Mouse (Mus musculus): ENCODE data around the gene Grip2. TPM values are rescaled to one million over a fixed set of nuclear protein-coding genes. Genes with fewer than 3 reads are reported as not detected.

The Grip2 gene
- polyA plus RNA-seq, 1 experiment from 2014 or later, result 1.9 TPM

DNA sequence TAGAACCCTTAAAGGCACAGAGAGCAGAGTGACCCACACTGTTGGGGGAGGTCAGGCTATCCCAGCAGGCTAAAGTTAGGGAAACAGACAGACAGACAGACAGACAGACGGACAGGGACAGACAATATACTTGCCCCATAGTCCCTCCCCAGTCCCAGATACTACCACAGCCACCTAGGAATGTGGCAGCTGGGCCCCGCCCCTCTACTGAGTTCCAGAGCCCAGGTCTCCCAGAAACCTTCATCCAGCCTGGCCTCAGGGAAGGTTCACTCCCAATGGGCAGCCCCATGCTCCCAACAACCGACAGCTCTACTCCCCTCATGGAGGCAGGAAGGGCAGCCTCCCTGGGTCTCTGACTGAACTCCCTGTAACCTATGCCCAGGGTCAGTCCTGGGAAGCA lies 31.4 kb downstream of the Grip2 start:
- no peak overlapping the region for H3K27ac ChIP-seq (replicated peaks)
- 51% methylated on average over 3 of the region's 3 CpGs for WGBS
- H3K9ac ChIP-seq, result no peak overlapping the region

GRCm38 (mm10) chr6:91788311-91788798 lies 38.7 kb downstream of the Grip2 start:
- WGBS, result 68% methylated on average over 9 of the region's 9 CpGs
- ATAC-seq (ENCODE audit: insufficient number of reproducible peaks, low FRiP score, low TSS enrichment, low read depth), result no peak
- H3K4me3 ChIP-seq (replicated peaks), result no peak overlapping the region

More for the DNA sequence above, 31.4 kb downstream of the Grip2 start:
- ATAC-seq (ENCODE audit: insufficient number of reproducible peaks, low FRiP score, low TSS enrichment, low read depth), result no peak
- H3K4me1 ChIP-seq, result no peaks in the 10 kb centered on the region
- H3K27me3 ChIP-seq, result no peaks in the 10 kb centered on the region
- H3K36me3 ChIP-seq, result no peaks in the 10 kb centered on the region
- H3K4me2 ChIP-seq (replicated peaks), result no peak overlapping the region
- no peaks in the 10 kb centered on the region for H3K9me3 ChIP-seq (replicated peaks)
- no peak overlapping the region for H3K4me3 ChIP-seq (replicated peaks)

DNA sequence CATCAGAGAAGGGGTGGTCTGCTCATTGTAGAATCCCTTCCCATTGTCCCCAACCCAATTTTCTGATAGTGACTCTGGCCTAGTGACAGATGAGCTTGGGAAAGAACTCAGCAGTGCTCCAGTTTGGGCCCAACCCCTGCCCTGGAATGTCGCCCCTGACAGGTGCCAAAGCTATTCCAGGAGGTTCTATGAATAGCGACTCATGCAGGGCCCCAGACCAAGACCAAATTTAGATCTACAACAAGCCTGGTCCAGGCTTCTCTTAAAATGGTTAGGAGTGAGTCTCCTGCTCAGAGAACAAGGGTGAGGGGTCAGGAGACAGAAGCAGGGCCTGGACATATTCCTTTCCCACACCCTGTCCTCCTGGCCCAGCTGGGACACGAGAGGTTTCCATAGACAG lies 42.0 kb downstream of the Grip2 start:
- Histone ChIP-seq H3K27me3 (no peaks in the 10 kb centered on the region), H3K4me1 (no peaks in the 10 kb centered on the region), H3K27ac (replicated peaks) (no peak overlapping the region), H3K9me3 (replicated peaks) (no peaks in the 10 kb centered on the region), H3K36me3 (no peaks in the 10 kb centered on the region), H3K9ac (no peak overlapping the region), H3K4me3 (replicated peaks) (no peak overlapping the region), H3K4me2 (replicated peaks) (no peak overlapping the region)
- peak; percentile 15; the same call in 1 of the 2 replicates for ATAC-seq (ENCODE audit: insufficient number of reproducible peaks, low FRiP score, low TSS enrichment, low read depth)
- WGBS, result 72% methylated on average over 3 of the region's 3 CpGs

More at GRCm38 (mm10) chr6:91788311-91788798, 38.7 kb downstream of the Grip2 start:
- no peak overlapping the region for H3K9ac ChIP-seq
- no peak overlapping the region for H3K27ac ChIP-seq (replicated peaks)
- H3K4me1 ChIP-seq, result no peaks in the 10 kb centered on the region
- H3K9me3 ChIP-seq (replicated peaks), result no peaks in the 10 kb centered on the region
- H3K27me3 ChIP-seq, result no peaks in the 10 kb centered on the region
- H3K4me2 ChIP-seq (replicated peaks), result no peak overlapping the region
- no peaks in the 10 kb centered on the region for H3K36me3 ChIP-seq

GRCm38 (mm10) chr6:91779206-91779605 lies 47.8 kb downstream of the Grip2 start:
- H3K36me3 ChIP-seq, result no peaks in the 10 kb centered on the region
- H3K4me1 ChIP-seq, result peaks cover 5% of the 10 kb centered on the region; the same call in 1 of the 2 replicates
- ATAC-seq (ENCODE audit: insufficient number of reproducible peaks, low FRiP score, low TSS enrichment, low read depth), result no peak
- H3K27me3 ChIP-seq, result no peaks in the 10 kb centered on the region
- no peak overlapping the region for H3K4me3 ChIP-seq (replicated peaks)
- H3K9ac ChIP-seq, result no peak overlapping the region
- H3K9me3 ChIP-seq (replicated peaks), result no peaks in the 10 kb centered on the region
- 58% methylated on average over 8 of the region's 9 CpGs for WGBS
- H3K27ac ChIP-seq (replicated peaks), result no peak overlapping the region
- no peak overlapping the region for H3K4me2 ChIP-seq (replicated peaks)

DNA sequence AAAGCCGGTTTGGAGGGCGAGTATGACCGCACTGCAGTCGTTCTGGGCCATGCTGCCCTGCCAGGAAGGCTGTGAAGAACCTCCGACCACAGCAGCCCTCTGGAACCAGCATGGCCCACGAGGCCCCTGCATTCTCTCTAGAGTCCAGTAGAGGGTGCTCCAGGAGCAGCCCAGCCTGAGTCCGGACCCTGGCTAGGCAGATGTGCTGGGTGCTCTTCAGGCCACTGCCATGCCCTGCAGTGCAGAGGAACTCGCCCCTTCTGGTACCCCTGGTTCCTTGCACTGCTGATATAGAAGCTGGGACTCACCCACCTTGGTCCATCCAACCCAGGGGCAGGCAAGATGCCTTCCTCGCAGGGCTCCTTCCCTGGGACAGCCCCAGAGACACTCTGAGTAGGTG lies 50.5 kb downstream of the Grip2 start:
- Histone ChIP-seq H3K27me3 (no peaks in the 10 kb centered on the region), H3K9ac (no peak overlapping the region), H3K36me3 (no peaks in the 10 kb centered on the region), H3K4me2 (replicated peaks) (no peak overlapping the region), H3K4me1 (peaks cover 5% of the 10 kb centered on the region; the same call in 1 of the 2 replicates), H3K9me3 (replicated peaks) (no peaks in the 10 kb centered on the region), H3K4me3 (replicated peaks) (no peak overlapping the region), H3K27ac (replicated peaks) (no peak overlapping the region)
- 11% methylated on average over 9 of the region's 9 CpGs for WGBS
- ATAC-seq (ENCODE audit: insufficient number of reproducible peaks, low FRiP score, low TSS enrichment, low read depth), result 0 out of 2 replicates have a peak, but pooled peaks have one; percentile 59

DNA sequence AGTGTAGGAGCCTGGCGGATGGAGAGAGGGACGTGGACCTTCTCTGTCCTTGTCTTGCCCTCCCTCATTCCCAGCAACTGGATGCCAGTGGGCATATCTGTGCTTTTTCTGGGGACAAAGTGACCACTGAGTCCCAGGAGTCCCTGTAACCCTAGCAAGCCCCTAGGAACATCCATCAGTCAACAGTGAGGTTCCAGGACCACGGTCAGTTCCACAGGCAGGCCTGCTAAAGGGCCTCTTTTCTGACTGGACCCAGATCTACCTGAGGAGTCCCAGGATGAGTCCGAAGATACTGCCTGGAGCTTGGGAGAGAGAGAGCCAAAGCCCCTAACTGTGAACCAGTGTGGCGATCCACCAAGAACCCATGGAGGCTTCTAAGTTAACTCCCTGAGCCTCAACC lies 53.1 kb downstream of the Grip2 start:
- no peaks in the 10 kb centered on the region for H3K27me3 ChIP-seq
- H3K4me3 ChIP-seq (replicated peaks), result no peak overlapping the region
- ATAC-seq (ENCODE audit: insufficient number of reproducible peaks, low FRiP score, low TSS enrichment, low read depth), result no peak
- H3K4me1 ChIP-seq, result peaks cover 5% of the 10 kb centered on the region; the same call in 1 of the 2 replicates
- 65% methylated on average over 5 of the region's 5 CpGs for WGBS
- no peaks in the 10 kb centered on the region for H3K36me3 ChIP-seq
- H3K27ac ChIP-seq (replicated peaks), result no peak overlapping the region
- no peak overlapping the region for H3K9ac ChIP-seq
- no peak overlapping the region for H3K4me2 ChIP-seq (replicated peaks)
- no peaks in the 10 kb centered on the region for H3K9me3 ChIP-seq (replicated peaks)

- H3K4me2 ChIP-seq (replicated peaks), result no peak overlapping the region
- no peak overlapping the region for H3K9ac ChIP-seq
- no peak overlapping the region for H3K27ac ChIP-seq (replicated peaks)
- H3K4me3 ChIP-seq (replicated peaks), result no peak overlapping the region
- ATAC-seq (ENCODE audit: insufficient number of reproducible peaks, low FRiP score, low TSS enrichment, low read depth), result no peak
- 62% methylated on average over 8 of the region's 8 CpGs for WGBS
- no peaks in the 10 kb centered on the region for H3K36me3 ChIP-seq
- H3K4me1 ChIP-seq, result no peaks in the 10 kb centered on the region
- H3K9me3 ChIP-seq (replicated peaks), result no peaks in the 10 kb centered on the region
- no peaks in the 10 kb centered on the region for H3K27me3 ChIP-seq
Observed at GRCm38 (mm10) chr6:91767550-91767949, 59.5 kb downstream of the Grip2 start.

DNA sequence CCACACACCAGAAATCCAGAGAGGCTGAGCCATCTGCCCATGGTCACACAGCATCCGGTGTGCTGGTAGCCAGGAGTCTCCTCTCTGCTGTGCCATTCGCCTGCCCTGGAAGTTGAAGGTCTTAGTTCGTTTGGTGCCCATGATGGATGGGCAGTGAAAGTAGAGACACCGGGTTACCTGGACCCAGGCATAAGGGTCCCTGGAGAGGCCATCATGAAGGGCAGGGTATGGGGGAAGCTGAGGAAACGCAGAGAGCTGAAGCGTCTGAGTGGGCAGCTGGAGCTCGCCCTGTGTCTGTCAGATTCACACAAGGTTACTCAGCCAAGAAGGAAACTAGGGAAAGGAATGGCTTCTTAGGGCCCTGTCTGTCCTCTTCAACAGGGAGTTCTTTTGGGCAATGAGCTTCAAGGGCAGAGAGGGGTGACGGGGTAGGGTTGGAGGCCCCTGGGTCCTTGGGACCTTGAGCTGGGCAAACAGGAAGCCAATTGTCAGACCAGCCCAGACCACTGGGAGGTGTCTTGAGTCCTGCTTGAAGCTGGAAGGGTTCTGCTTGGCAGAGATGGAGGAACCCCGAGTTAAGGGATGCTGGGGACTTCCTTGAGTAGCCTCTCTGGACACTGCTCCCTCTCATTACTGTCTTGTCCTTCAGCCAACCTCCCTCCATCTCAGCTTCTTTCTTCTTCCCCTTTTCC lies 64.9 kb downstream of the Grip2 start:
- no peak overlapping the region for H3K4me3 ChIP-seq (replicated peaks)
- 75% methylated on average over 9 of the region's 9 CpGs for WGBS
- H3K9ac ChIP-seq, result no peak overlapping the region
- H3K9me3 ChIP-seq (replicated peaks), result no peaks in the 10 kb centered on the region
- H3K27ac ChIP-seq (replicated peaks), result no peak overlapping the region
- H3K4me2 ChIP-seq (replicated peaks), result no peak overlapping the region
- peaks cover 3% of the 10 kb centered on the region; the same call in 1 of the 2 replicates for H3K4me1 ChIP-seq
- H3K27me3 ChIP-seq, result no peaks in the 10 kb centered on the region
- no peak for ATAC-seq (ENCODE audit: insufficient number of reproducible peaks, low FRiP score, low TSS enrichment, low read depth)
- H3K36me3 ChIP-seq, result peaks cover 9% of the 10 kb centered on the region; the same call in 1 of the 2 replicates

DNA sequence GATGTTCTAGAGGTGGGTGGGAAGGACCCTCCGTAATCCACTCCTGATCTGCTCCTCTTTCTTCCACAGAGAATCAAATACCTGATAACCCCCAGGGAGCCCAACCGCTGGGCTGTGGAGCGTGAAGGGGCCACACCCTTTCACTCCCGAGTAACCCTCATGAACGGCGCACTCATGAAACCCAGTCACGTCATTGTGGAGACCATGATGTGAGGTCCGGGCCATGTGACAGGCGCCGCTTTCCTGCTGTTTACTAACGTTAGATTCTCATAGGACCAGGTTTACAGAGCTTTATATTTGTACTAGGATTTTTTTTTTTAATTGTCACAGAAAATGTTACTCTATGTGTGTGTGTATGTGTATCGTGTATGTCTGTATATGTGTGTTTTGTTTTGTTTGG lies 72.2 kb downstream of the Grip2 start:
- H3K9ac ChIP-seq, result no peak overlapping the region
- no peaks in the 10 kb centered on the region for H3K9me3 ChIP-seq (replicated peaks)
- no peak for ATAC-seq (ENCODE audit: insufficient number of reproducible peaks, low FRiP score, low TSS enrichment, low read depth)
- H3K36me3 ChIP-seq, result peaks cover 55% of the 10 kb centered on the region
- no peak overlapping the region for H3K4me2 ChIP-seq (replicated peaks)
- H3K27me3 ChIP-seq, result no peaks in the 10 kb centered on the region
- peaks cover 18% of the 10 kb centered on the region for H3K4me1 ChIP-seq
- peak overlapping the region; percentile 71; the same call in 1 of the 2 replicates for H3K27ac ChIP-seq (replicated peaks)
- 83% methylated on average over 12 of the region's 12 CpGs for WGBS
- H3K4me3 ChIP-seq (replicated peaks), result no peak overlapping the region

- Histone ChIP-seq H3K4me3 (replicated peaks) (no peak overlapping the region), H3K4me2 (replicated peaks) (no peak overlapping the region), H3K27me3 (no peaks in the 10 kb centered on the region), H3K4me1 (peaks cover 18% of the 10 kb centered on the region), H3K9me3 (replicated peaks) (no peaks in the 10 kb centered on the region), H3K9ac (no peak overlapping the region), H3K27ac (replicated peaks) (peak overlapping the region; percentile 71), H3K36me3 (peaks cover 57% of the 10 kb centered on the region)
- peak; percentile 34; the same call in 1 of the 2 replicates for ATAC-seq (ENCODE audit: insufficient number of reproducible peaks, low FRiP score, low TSS enrichment, low read depth)
- WGBS, result 30% methylated on average over 6 of the region's 6 CpGs
Observed at GRCm38 (mm10) chr6:91754098-91754497, 73.0 kb downstream of the Grip2 start.

DNA sequence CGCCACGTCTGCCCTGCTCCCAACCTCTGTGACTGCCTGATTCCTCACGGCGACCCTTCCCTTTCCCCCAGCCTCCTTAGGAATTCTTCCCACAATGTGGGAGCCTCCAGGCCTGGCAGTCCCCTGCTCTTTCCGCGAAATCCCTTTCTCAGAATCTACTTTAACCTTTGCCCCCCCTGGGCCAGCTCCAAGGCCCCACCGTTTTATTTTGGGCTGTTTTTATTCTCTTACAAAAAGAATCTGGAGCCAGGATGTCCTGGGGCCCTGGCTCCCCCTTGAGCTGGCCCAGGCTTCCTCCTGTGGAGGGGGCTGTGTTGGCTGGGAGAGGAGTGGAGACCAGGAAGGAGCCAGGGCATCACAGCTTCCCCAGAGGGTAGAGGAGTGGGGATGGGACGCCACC lies 74.2 kb downstream of the Grip2 start:
- no peak overlapping the region for H3K4me3 ChIP-seq (replicated peaks)
- peak overlapping the region; percentile 71 for H3K27ac ChIP-seq (replicated peaks)
- ATAC-seq (ENCODE audit: insufficient number of reproducible peaks, low FRiP score, low TSS enrichment, low read depth), result no peak
- peaks cover 15% of the 10 kb centered on the region for H3K4me1 ChIP-seq
- H3K27me3 ChIP-seq, result no peaks in the 10 kb centered on the region
- H3K4me2 ChIP-seq (replicated peaks), result no peak overlapping the region
- H3K36me3 ChIP-seq, result peaks cover 68% of the 10 kb centered on the region
- 57% methylated on average over 8 of the region's 8 CpGs for WGBS
- H3K9me3 ChIP-seq (replicated peaks), result no peaks in the 10 kb centered on the region
- H3K9ac ChIP-seq, result no peak overlapping the region

DNA sequence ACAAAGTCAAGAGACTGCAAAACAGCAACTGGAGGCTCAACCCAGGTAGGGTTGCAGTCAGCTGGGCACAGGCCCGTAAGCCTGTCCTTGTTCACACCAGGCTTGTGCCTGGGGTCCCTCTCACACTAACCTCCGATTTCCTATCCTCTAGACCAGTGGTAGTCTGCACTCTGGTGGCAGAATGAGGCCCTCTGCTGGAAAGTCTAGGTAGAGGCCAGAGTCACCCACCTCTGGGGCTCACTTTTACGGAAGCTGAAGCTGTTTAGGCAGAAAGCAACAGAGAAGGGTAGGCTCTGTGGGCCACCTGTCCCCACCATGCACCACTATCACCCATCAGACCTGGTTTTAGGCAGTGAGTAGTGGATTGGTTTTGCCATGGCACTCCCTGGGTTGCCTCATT lies 76.1 kb downstream of the Grip2 start:
- H3K4me3 ChIP-seq (replicated peaks), result no peak overlapping the region
- no peak overlapping the region for H3K27ac ChIP-seq (replicated peaks)
- H3K4me1 ChIP-seq, result peaks cover 15% of the 10 kb centered on the region
- H3K9ac ChIP-seq, result no peak overlapping the region
- no peak overlapping the region for H3K4me2 ChIP-seq (replicated peaks)
- H3K9me3 ChIP-seq (replicated peaks), result no peaks in the 10 kb centered on the region
- ATAC-seq (ENCODE audit: insufficient number of reproducible peaks, low FRiP score, low TSS enrichment, low read depth), result no peak
- H3K36me3 ChIP-seq, result peaks cover 62% of the 10 kb centered on the region
- no peaks in the 10 kb centered on the region for H3K27me3 ChIP-seq
- WGBS, result 63% methylated on average over 3 of the region's 3 CpGs

Measured in embryonic facial prominence, embryonic 15.5 days (tissue).